Mouse (Mus musculus): ENCODE data around the gene Hip1. TPM values are rescaled to one million over a fixed set of nuclear protein-coding genes. Genes with fewer than 3 reads are reported as not detected.

The Hip1 gene
- polyA plus RNA-seq, 1 experiment = 59.5 TPM

DNA sequence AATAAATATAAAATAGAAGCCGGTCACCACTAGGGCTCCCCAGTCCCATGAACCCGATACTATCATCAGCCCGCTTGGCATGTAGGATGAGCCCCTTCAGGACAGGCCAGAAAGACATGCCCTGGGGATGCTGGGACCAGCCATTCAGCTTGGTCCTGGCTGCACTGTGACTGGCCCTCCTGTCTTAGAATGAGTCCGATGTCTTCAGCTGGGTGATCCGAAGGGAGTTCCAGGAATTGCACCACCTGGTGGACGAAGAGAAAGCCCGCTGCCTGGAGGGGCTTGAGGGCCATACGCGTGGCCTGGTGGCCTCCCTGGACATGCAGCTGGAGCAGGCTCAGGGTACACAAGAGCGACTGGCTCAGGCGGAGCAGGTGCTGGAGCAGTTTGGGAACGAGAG, 181.4 kb downstream of the Hip1 start:
- Histone ChIP-seq H3K27ac (ENCODE audit: insufficient read depth, low read depth, low read length) (no peak overlapping the region), H3K4me3 (ENCODE audit: insufficient read depth, low read length) (no peak overlapping the region), H3K4me1 (ENCODE audit: control insufficient read depth, insufficient read depth, low read length) (no peaks in the 10 kb centered on the region)
- TF ChIP-seq CTCF (IDR thresholded peaks at IDR 0.05; ENCODE audit: low read depth, low read length) (peak; percentile 43; the same call in 1 of the 2 replicates), POLR2A (IDR thresholded peaks at IDR 0.05; ENCODE audit: borderline replicate concordance, low read depth, low read length) (no peak)

DNA sequence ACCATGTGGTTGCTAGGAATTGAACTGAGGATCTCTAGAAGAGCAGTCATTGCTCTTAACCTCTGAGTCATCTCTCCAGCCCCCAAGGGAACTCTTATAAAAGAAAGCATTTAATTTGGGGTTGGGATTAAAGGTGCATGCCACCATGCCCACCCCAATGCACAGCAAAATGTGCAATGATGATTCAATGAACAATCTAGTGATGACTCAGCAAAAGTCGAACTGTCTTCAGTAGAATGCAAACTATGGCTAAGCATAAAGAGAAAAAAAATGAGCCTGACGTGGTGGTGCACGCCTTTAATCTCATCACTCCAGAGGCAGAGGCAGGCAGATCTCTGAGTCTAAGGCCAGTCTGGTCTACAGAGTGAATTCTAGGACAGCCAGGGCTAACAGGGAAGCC, 182.3 kb downstream of the Hip1 start:
- H3K27ac ChIP-seq (ENCODE audit: insufficient read depth, low read depth, low read length) = no peak overlapping the region
- no peak overlapping the region for H3K4me3 ChIP-seq (ENCODE audit: insufficient read depth, low read length)
- TF ChIP-seq POLR2A (IDR thresholded peaks at IDR 0.05; ENCODE audit: borderline replicate concordance, low read depth, low read length) (no peak), CTCF (IDR thresholded peaks at IDR 0.05; ENCODE audit: low read depth, low read length) (no peak)
- H3K4me1 ChIP-seq (ENCODE audit: control insufficient read depth, insufficient read depth, low read length) = no peaks in the 10 kb centered on the region

DNA sequence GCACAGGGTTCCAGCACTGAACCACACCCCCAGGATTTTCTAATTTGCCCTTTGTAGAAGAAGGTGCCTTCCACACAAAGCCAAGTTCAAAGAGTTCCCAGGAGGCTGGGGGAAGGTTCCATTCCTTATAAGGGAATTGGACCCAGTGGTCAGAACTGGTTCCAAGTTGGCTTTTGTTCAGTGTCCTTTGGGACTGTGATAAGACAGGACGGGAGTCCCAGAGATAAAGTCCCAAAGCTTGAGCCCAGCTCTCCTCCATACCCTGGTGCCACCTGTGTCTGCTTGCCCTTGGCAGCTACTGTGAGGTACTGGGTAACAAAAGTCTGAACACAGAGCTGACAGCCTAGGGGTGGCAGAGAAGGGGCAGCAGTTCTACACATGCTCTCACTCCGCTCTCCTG, 185.1 kb downstream of the Hip1 start:
- Histone ChIP-seq H3K4me3 (ENCODE audit: insufficient read depth, low read length) (no peak overlapping the region), H3K4me1 (ENCODE audit: control insufficient read depth, insufficient read depth, low read length) (no peaks in the 10 kb centered on the region), H3K27ac (ENCODE audit: insufficient read depth, low read depth, low read length) (no peak overlapping the region)
- no peak for TF ChIP-seq CTCF (IDR thresholded peaks at IDR 0.05; ENCODE audit: low read depth, low read length)

DNA sequence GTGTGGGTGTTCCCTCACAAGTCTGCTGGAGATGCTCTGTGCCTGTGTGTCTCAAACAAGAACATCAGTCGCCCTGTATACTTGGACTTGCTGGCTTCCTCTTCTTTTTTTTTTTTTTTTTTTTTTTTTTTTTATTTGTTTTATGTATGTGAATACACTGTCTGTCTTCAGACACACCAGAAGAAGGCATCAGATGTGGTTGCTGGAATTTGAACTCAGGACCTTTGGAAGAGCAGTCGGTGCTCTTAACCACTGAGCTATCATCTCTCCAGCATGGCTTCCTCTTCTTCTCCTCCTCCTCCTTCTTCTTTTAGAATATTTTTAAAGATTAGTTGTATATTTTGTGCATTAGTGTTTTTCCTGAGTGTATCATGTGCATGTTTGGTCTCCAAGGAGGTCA, 187.4 kb downstream of the Hip1 start:
- Histone ChIP-seq H3K4me1 (ENCODE audit: control insufficient read depth, insufficient read depth, low read length) (no peaks in the 10 kb centered on the region), H3K4me3 (ENCODE audit: insufficient read depth, low read length) (no peak overlapping the region), H3K27ac (ENCODE audit: insufficient read depth, low read depth, low read length) (no peak overlapping the region)
- TF ChIP-seq CTCF (IDR thresholded peaks at IDR 0.05; ENCODE audit: low read depth, low read length) (no peak), POLR2A (IDR thresholded peaks at IDR 0.05; ENCODE audit: borderline replicate concordance, low read depth, low read length) (no peak)

Other genes with a start within 250 kb of the Hip1 start
- not detected in 2 replicates for gene Fkbp6, start 195.1 kb downstream of the Hip1 start, polyA plus RNA-seq (2012; ENCODE audit: insufficient read depth, insufficient read length, missing spikeins)
- gene Trim50, start 191.8 kb downstream of the Hip1 start, polyA plus RNA-seq (2012; ENCODE audit: insufficient read depth, insufficient read length, missing spikeins) = not detected in 2 replicates
- 8.0 and 11.4 TPM in 2 replicates for gene Nsun5, start 175.2 kb downstream of the Hip1 start, polyA plus RNA-seq (2012; ENCODE audit: insufficient read depth, insufficient read length, missing spikeins)
- gene Pom121, start 150.6 kb downstream of the Hip1 start, polyA plus RNA-seq (2012; ENCODE audit: insufficient read depth, insufficient read length, missing spikeins) = 15.0 and 17.5 TPM in 2 replicates
- not detected in 2 replicates for gene Ccl26, start 18.4 kb upstream of the Hip1 start, polyA plus RNA-seq (2012; ENCODE audit: insufficient read depth, insufficient read length, missing spikeins)
- gene Ccl24, start 27.9 kb upstream of the Hip1 start, polyA plus RNA-seq (2012; ENCODE audit: insufficient read depth, insufficient read length, missing spikeins) = 0.71 and 1.1 TPM in 2 replicates
- 11.5 and 13.9 TPM in 2 replicates for gene Rhbdd2, start 87.5 kb upstream of the Hip1 start, polyA plus RNA-seq (2012; ENCODE audit: insufficient read depth, insufficient read length, missing spikeins)
- 69.1 and 83.9 TPM in 2 replicates for gene Por, start 124.9 kb upstream of the Hip1 start, polyA plus RNA-seq (2012; ENCODE audit: insufficient read depth, insufficient read length, missing spikeins)
- gene Tmem120a, start 199.3 kb upstream of the Hip1 start, polyA plus RNA-seq (2012; ENCODE audit: insufficient read depth, insufficient read length, missing spikeins) = 37.1 and 41.5 TPM in 2 replicates
- 0.72 and 0.83 TPM in 2 replicates for gene Styxl1, start 233.3 kb upstream of the Hip1 start, polyA plus RNA-seq (2012; ENCODE audit: insufficient read depth, insufficient read length, missing spikeins)
- 92.1 and 126 TPM in 2 replicates for gene Mdh2, start 233.4 kb upstream of the Hip1 start, polyA plus RNA-seq (2012; ENCODE audit: insufficient read depth, insufficient read length, missing spikeins)